Mouse (Mus musculus) adrenal gland, postnatal 4 days (tissue): ENCODE measurements around the gene Spaar. TPM values are rescaled to one million over a fixed set of nuclear protein-coding genes. Genes with fewer than 3 reads are reported as not detected.
"Not testable (repeated sequence)": the region's sequence is repeated elsewhere in the genome, so short reads cannot be mapped to it uniquely, and the experiment has no call there.

Experiments used
- DNase-seq, 2 experiments: peaks; one replicate each; pipeline ENCODE4 v3.0.0; 2021 to 2022; ENCODE audit warnings: low spot score in 2 of 2, mixed read lengths in 2 of 2
- total RNA-seq, 2 experiments: library from RNA; stranded (reverse); gene quantifications; 2 replicates each; pipeline ENCODE4 v1.2.3; 2021

Gene Spaar
- total RNA-seq, 2 experiments from 2014 or later, result 1.4 to 2.0 TPM

GRCm38 (mm10) chr4:43772304-43772703 lies 42.5 kb downstream of the Spaar start:
- DNase-seq, result no peak

- DNase-seq, result no peak
Measured at GRCm38 (mm10) chr4:43795296-43795695, 65.5 kb downstream of the Spaar start.

GRCm38 (mm10) chr4:43795844-43796243 lies 66.0 kb downstream of the Spaar start:
- DNase-seq, result not testable (repeated sequence)

GRCm38 (mm10) chr4:43798936-43799335 lies 69.1 kb downstream of the Spaar start:
- DNase-seq, result no peak

Other genes starting within 250 kb of the Spaar start
- gene Sit1, start 246.3 kb upstream of the Spaar start, total RNA-seq, result not detected
- gene Ccdc107, start 237.1 kb upstream of the Spaar start, total RNA-seq, result 10 to 100 TPM; 44.3 TPM
- 10 to 100 TPM; 11.3 to 15.0 TPM for gene Arhgef39, start 230.3 kb upstream of the Spaar start, total RNA-seq
- 1 to 10 TPM; 1.4 to 1.5 TPM for gene Car9, start 223.1 kb upstream of the Spaar start, total RNA-seq
- gene Tpm2, start 206.3 kb upstream of the Spaar start, total RNA-seq, result 100 to 1,000 TPM; 135 to 293 TPM
- gene Creb3, start 167.7 kb upstream of the Spaar start, total RNA-seq, result 100 to 1,000 TPM; 130 to 160 TPM
- gene Tln1, start 167.3 kb upstream of the Spaar start, total RNA-seq, result 100 to 1,000 TPM; 209 to 246 TPM
- gene Rgp1, start 151.3 kb upstream of the Spaar start, total RNA-seq, result 10 to 100 TPM; 65.3 to 68.5 TPM
- gene Gba2, start 151.2 kb upstream of the Spaar start, total RNA-seq, result 10 to 100 TPM; 17.8 to 18.2 TPM
- gene Msmp, start 145.5 kb upstream of the Spaar start, total RNA-seq, result 1 to 10 TPM; 1.4 to 2.2 TPM
- gene Npr2, start 98.1 kb upstream of the Spaar start, total RNA-seq, result 10 to 100 TPM; 43.0 to 47.5 TPM
- gene Spag8, start 76.4 kb upstream of the Spaar start, total RNA-seq, result 1 to 10 TPM; 1.2 to 1.4 TPM
- 10 to 100 TPM; 76.5 to 83.8 TPM for gene Hint2, start 73.6 kb upstream of the Spaar start, total RNA-seq
- 10 to 100 TPM; 11.3 to 11.6 TPM for gene Tmem8b, start 61.1 kb upstream of the Spaar start, total RNA-seq
- gene Fam221b, start 60.9 kb upstream of the Spaar start, total RNA-seq, result under 1 TPM; 0.31 to 0.62 TPM
- not detected for gene Olfr70, start 29.2 kb upstream of the Spaar start, total RNA-seq
- gene Olfr71, start 19.8 kb upstream of the Spaar start, total RNA-seq, result not detected
- gene Hrct1, start 2.8 kb upstream of the Spaar start, total RNA-seq, result 1 to 10 TPM; 2.4 to 3.6 TPM
- gene Olfr159, start 41.0 kb downstream of the Spaar start, total RNA-seq, result not detected
- not detected for gene Olfr156, start 93.9 kb downstream of the Spaar start, total RNA-seq
- not detected for gene Olfr157, start 110.2 kb downstream of the Spaar start, total RNA-seq
- gene Olfr155, start 121.5 kb downstream of the Spaar start, total RNA-seq, result not detected
- 10 to 100 TPM; 25.6 to 26.6 TPM for gene Reck, start 145.5 kb downstream of the Spaar start, total RNA-seq
- gene Glipr2, start 227.4 kb downstream of the Spaar start, total RNA-seq, result 10 to 100 TPM; 14.6 to 18.0 TPM